Mouse (Mus musculus) MEL (cell line): ENCODE measurements around the gene Bmper. TPM values are rescaled to one million over a fixed set of nuclear protein-coding genes. Genes with fewer than 3 reads are reported as not detected.

Experiments
- DNase-seq: peaks from one replicate; pipeline ENCODE4 v3.0.0; 2011; ENCODE audit warnings: low read depth, low spot score
- H3K27ac ChIP-seq: 2 replicates; pipeline ENCODE4 v1.5.1; 2012; ENCODE audit warnings: low read depth, mild to moderate bottlenecking, control low read depth, low read length, moderate library complexity; ENCODE audit not compliant: control insufficient read depth
- H3K27me3 ChIP-seq, 2 experiments: fragments of 150-350 bp in 1 of 2; sonication (generic) in 1 of 2; 2 replicates each; pipeline ENCODE4 v1.6.1; 2012; ENCODE audit warnings: low read length in 2 of 2, mild to moderate bottlenecking in 2 of 2, improper control_type of control experiment in 1 of 2, moderate library complexity in 1 of 2; ENCODE audit not compliant: insufficient read depth in 2 of 2, control insufficient read depth in 1 of 2
- H3K36me3 ChIP-seq, 2 experiments: 2 replicates each; pipeline ENCODE4 v1.6.1; 2012 to 2014; ENCODE audit warnings: low read length in 2 of 2, improper control_type of control experiment in 1 of 2, inconsistent platforms in 1 of 2, mild to moderate bottlenecking in 1 of 2; ENCODE audit not compliant: insufficient read depth in 2 of 2, control insufficient read depth in 1 of 2
- H3K4me1 ChIP-seq, 2 experiments: fragments of 150-350 bp in 1 of 2; sonication (generic) in 1 of 2; 2 replicates each; pipeline ENCODE4 v1.6.1; 2012; ENCODE audit warnings: low read length in 2 of 2, improper control_type of control experiment in 1 of 2, mild to moderate bottlenecking in 1 of 2; ENCODE audit not compliant: insufficient read depth in 2 of 2, control insufficient read depth in 1 of 2
- H3K4me3 ChIP-seq, 2 experiments: fragments of 150-350 bp in 1 of 2; sonication (generic) in 1 of 2; 2 replicates each; pipeline ENCODE4 v1.5.1; 2012; ENCODE audit warnings: low read depth in 2 of 2, low read length in 2 of 2, mild to moderate bottlenecking in 2 of 2, moderate library complexity in 2 of 2, control low read depth in 1 of 2, improper control_type of control experiment in 1 of 2; ENCODE audit not compliant: control insufficient read depth in 1 of 2, insufficient read depth in 1 of 2
- H3K79me2 ChIP-seq: 2 replicates; pipeline ENCODE4 v1.6.1; 2012; ENCODE audit warnings: mild to moderate bottlenecking, low read length, moderate library complexity; ENCODE audit not compliant: control insufficient read depth, poor library complexity, insufficient read depth
- H3K9ac ChIP-seq: 2 replicates; pipeline ENCODE4 v1.6.1; 2012; ENCODE audit warnings: low read depth, mild to moderate bottlenecking, control low read depth, low read length, moderate library complexity; ENCODE audit not compliant: control insufficient read depth, poor library complexity, severe bottlenecking
- H3K9me3 ChIP-seq: fragments of 150-350 bp; sonication (generic); replicated peaks from 2 replicates; pipeline ENCODE4 v1.6.1; 2012; ENCODE audit warnings: mild to moderate bottlenecking, low read length, improper control_type of control experiment, moderate library complexity; ENCODE audit not compliant: insufficient read depth
- BHLHE40 ChIP-seq: IDR thresholded peaks from 2 replicates; pipeline ENCODE4 v1.6.1; 2012; ENCODE audit warnings: low read depth, mild to moderate bottlenecking, inconsistent platforms, low read length, improper control_type of control experiment, borderline replicate concordance
- CHD1 ChIP-seq: IDR thresholded peaks from 2 replicates; pipeline ENCODE4 v1.6.1; 2012; ENCODE audit warnings: low read depth, mild to moderate bottlenecking, inconsistent platforms, low read length, improper control_type of control experiment
- CTCF ChIP-seq, 3 experiments: IDR thresholded peaks in 2 of 3; conservative IDR thresholded peaks in 1 of 3; 2 replicates each; pipeline ENCODE4 v1.5.1; 2011 to 2012; ENCODE audit warnings: low read length in 3 of 3, low read depth in 2 of 3, mild to moderate bottlenecking in 2 of 3, improper control_type of control experiment in 1 of 3, inconsistent platforms in 1 of 3, mixed read lengths in 1 of 3, moderate library complexity in 1 of 3; ENCODE audit not compliant: control insufficient read depth in 1 of 3, insufficient read depth in 1 of 3, poor library complexity in 1 of 3, severe bottlenecking in 1 of 3
- EP300 ChIP-seq, 2 experiments: IDR thresholded peaks; 2 replicates each; pipeline ENCODE4 v1.6.1; 2011; ENCODE audit warnings: improper control_type of control experiment in 2 of 2, low read length in 2 of 2, low read depth in 1 of 2, mild to moderate bottlenecking in 1 of 2
- JUND ChIP-seq: IDR thresholded peaks from 2 replicates; pipeline ENCODE4 v1.6.1; 2011; ENCODE audit warnings: low read depth, mild to moderate bottlenecking, improper control_type of control experiment, low read length
- MEF2A ChIP-seq: IDR thresholded peaks from 2 replicates; pipeline ENCODE4 v1.6.1; 2014; ENCODE audit warnings: low read depth, mild to moderate bottlenecking, inconsistent platforms, low read length, improper control_type of control experiment; ENCODE audit not compliant: poor library complexity, insufficient replicate concordance, severe bottlenecking; ENCODE audit errors: extremely low read depth
- MXI1 ChIP-seq: IDR thresholded peaks from 2 replicates; pipeline ENCODE4 v1.6.1; 2011; ENCODE audit warnings: mild to moderate bottlenecking, low read depth, low read length, improper control_type of control experiment
- NRF1 ChIP-seq: IDR thresholded peaks from 2 replicates; pipeline ENCODE4 v1.6.1; 2014; ENCODE audit warnings: low read depth, mild to moderate bottlenecking, inconsistent platforms, low read length, improper control_type of control experiment, moderate library complexity; ENCODE audit not compliant: poor library complexity, insufficient read depth, severe bottlenecking
- POLR2A ChIP-seq, 2 experiments: IDR thresholded peaks; 2 replicates each; pipeline ENCODE4 v1.6.1; 2011 to 2012; ENCODE audit warnings: low read length in 2 of 2, mild to moderate bottlenecking in 2 of 2, control low read depth in 1 of 2, improper control_type of control experiment in 1 of 2, low read depth in 1 of 2, moderate library complexity in 1 of 2; ENCODE audit not compliant: control insufficient read depth in 1 of 2, insufficient read depth in 1 of 2, poor library complexity in 1 of 2
- POLR2AphosphoS5 ChIP-seq: IDR thresholded peaks from 2 replicates; pipeline ENCODE4 v1.6.1; 2012; ENCODE audit warnings: low read depth, borderline replicate concordance, mild to moderate bottlenecking, inconsistent platforms, low read length, moderate library complexity, mixed read lengths
- RAD21 ChIP-seq: IDR thresholded peaks from 2 replicates; pipeline ENCODE4 v1.6.1; 2011; ENCODE audit warnings: mild to moderate bottlenecking, low read depth, low read length, improper control_type of control experiment
- TAL1 ChIP-seq: IDR thresholded peaks from 2 replicates; pipeline ENCODE4 v1.6.1; 2012; ENCODE audit warnings: mild to moderate bottlenecking, inconsistent platforms, low read length, moderate library complexity, mixed read lengths
- TBP ChIP-seq: IDR thresholded peaks from 2 replicates; pipeline ENCODE4 v1.8.0; 2011; ENCODE audit warnings: low read depth, low read length, improper control_type of control experiment
- USF1 ChIP-seq: IDR thresholded peaks from 2 replicates; pipeline ENCODE4 v1.6.1; 2014; ENCODE audit warnings: low read depth, mild to moderate bottlenecking, inconsistent platforms, low read length, improper control_type of control experiment, moderate library complexity
- ZMIZ1 ChIP-seq: IDR thresholded peaks from 2 replicates; pipeline ENCODE4 v1.6.1; 2012; ENCODE audit warnings: low read depth, mild to moderate bottlenecking, inconsistent platforms, low read length, improper control_type of control experiment, moderate library complexity
- polyA plus RNA-seq, 2 experiments: library from polyadenylated mRNA; stranded (reverse) in 1 of 2; unstranded in 1 of 2; fragments of >175 nt in 1 of 2; fragments of >200 nt in 1 of 2; gene quantifications; 2 replicates each; pipeline versions ENCODE4 v1.2.1 to v1.2.4; 2012; ENCODE audit warnings: low replicate concordance in 2 of 2, low read depth in 1 of 2; ENCODE audit not compliant: insufficient read length in 2 of 2, insufficient read depth in 1 of 2, missing spikeins in 1 of 2
- total RNA-seq: library from RNA; depleted of rRNA; stranded (reverse); fragments of 300-350 nt; gene quantifications from 2 replicates; pipeline ENCODE4 v1.2.3, GENCODE M21; 2012

Gene Bmper
- total and polyA plus RNA-seq, 3 experiments = not detected

DNA sequence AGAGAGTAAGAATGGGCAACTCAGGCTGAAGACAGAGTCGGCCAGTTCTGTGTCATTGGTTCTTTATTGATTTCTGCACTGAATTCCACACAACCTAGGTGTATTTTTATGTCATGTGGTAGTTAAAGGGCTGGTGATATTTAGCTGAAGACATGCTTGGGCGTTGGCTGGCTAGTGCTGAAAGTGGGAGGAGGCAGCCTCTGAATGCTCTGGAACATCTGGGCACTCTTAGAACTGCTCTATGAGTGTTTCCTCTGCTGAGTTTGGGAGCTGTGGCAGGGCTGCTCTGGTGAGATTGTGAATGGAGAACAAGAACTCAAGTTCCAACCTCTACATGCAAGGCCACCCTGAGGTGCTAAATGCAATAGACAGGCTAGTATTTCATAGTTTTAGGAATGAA is 46.2 kb downstream of the Bmper start:
- H3K4me3 ChIP-seq = no peak overlapping the region
- H3K79me2 ChIP-seq = no peaks in the 10 kb centered on the region
- no peaks in the 10 kb centered on the region for H3K4me1 ChIP-seq
- no peak for TF ChIP-seq ZMIZ1
- TF ChIP-seq BHLHE40 = no peak
- TF ChIP-seq MEF2A = no peak
- no peak for TF ChIP-seq TAL1
- no peak for TF ChIP-seq CHD1
- no peak for TF ChIP-seq NRF1
- no peak for TF ChIP-seq JUND
- no peak for TF ChIP-seq CTCF (IDR thresholded peaks at IDR 0.05 in 2 of 3, conservative IDR thresholded peaks at IDR 0.05 in 1 of 3; ENCODE audit: control insufficient read depth in 1 of 3, insufficient read depth in 1 of 3, low read depth in 2 of 3, low read length in 3 of 3, poor library complexity in 1 of 3, severe bottlenecking in 1 of 3)
- no peak for DNase-seq
- no peaks in the 10 kb centered on the region for H3K36me3 ChIP-seq
- no peak overlapping the region for H3K27ac ChIP-seq
- H3K27me3 ChIP-seq = no peaks in the 10 kb centered on the region
- H3K9me3 ChIP-seq = no peaks in the 10 kb centered on the region; the same call in 1 of the 2 replicates
- H3K9ac ChIP-seq = no peak overlapping the region

DNA sequence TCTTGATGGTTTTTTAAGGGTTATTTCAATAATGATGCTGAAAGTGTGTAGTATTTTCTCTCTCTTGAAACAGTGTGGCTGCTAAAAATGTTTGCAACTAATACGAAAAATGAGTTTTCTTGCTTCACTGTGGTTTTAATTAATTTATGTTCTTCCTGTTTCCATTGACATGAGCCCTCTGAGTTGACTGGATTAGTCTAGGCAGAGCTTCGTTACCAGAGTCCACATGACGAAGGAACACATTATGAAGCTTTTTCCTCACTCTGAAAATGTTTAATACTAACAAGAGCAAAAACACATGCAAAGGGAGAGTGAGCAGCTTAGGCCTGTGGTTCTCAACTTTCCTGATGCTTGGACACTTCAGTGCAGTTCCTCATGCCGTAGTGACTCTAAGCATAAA is 53.4 kb downstream of the Bmper start:
- no peak overlapping the region for H3K27ac ChIP-seq
- no peaks in the 10 kb centered on the region for H3K79me2 ChIP-seq
- H3K36me3 ChIP-seq = no peaks in the 10 kb centered on the region
- no peak for TF ChIP-seq RAD21
- no peak for TF ChIP-seq ZMIZ1
- no peak for TF ChIP-seq MEF2A
- no peak for TF ChIP-seq TAL1
- TF ChIP-seq MXI1 = no peak
- no peak for TF ChIP-seq TBP
- TF ChIP-seq EP300 (IDR thresholded peaks at IDR 0.05; ENCODE audit: low read depth in 1 of 2, low read length in 2 of 2) = no peak
- TF ChIP-seq POLR2A (IDR thresholded peaks at IDR 0.05; ENCODE audit: control insufficient read depth in 1 of 2, insufficient read depth in 1 of 2, low read depth in 1 of 2, low read length in 2 of 2, poor library complexity in 1 of 2) = no peak
- no peak for TF ChIP-seq USF1
- TF ChIP-seq POLR2AphosphoS5 = no peak
- H3K27me3 ChIP-seq = no peaks in the 10 kb centered on the region
- H3K4me3 ChIP-seq = no peak overlapping the region
- H3K9me3 ChIP-seq = no peaks in the 10 kb centered on the region; the same call in 1 of the 2 replicates
- no peaks in the 10 kb centered on the region for H3K4me1 ChIP-seq
- DNase-seq = no peak
- H3K9ac ChIP-seq = no peak overlapping the region
